22 mouse cellular contexts compared by ENCODE assay signal in genomic region chr1:158422739-158423138, GRCm38 (mm10).
DNase-seq lines count a peak whose midpoint lies in the region; ATAC-seq and TF ChIP-seq lines count a peak whose summit lies in the region.
"Had no signal": no experiment of that assay in that cellular context is flagged by ENCODE, and none has a peak within 500 bp of the region (broad histone marks: within the 10 kb centered on the region; RNA-seq: fewer than 3 reads in every experiment).

No protein-coding gene starts in this region.

- DNase-seq in frontal cortex, postnatal 36 days (ENCODE audit: low spot score in 2 of 2) = no peak
- DNase-seq in right cerebral cortex, adult 18-20 months = peak; percentile 16
- DNase-seq in right cerebral cortex, postnatal 14 days = no peak
- DNase-seq in kidney, adult 9 months = no peak
- no peak for DNase-seq in thymus, adult 2 months
- DNase-seq: adrenal gland, adult 2 months; adrenal gland, postnatal 10 days; adrenal gland, postnatal 25 days; cerebellum, adult 11-12 months; cerebellum, adult 2 months; cerebellum, adult 9-10 months; cerebellum, postnatal 10 days; cerebellum, postnatal 25 days; embryo, embryonic 11 days had no signal

- peaks cover 2% of the 10 kb centered on the region; the same call in 1 of the 2 replicates for H3K4me1 ChIP-seq in cortical plate, adult 2 months (ENCODE audit: control insufficient read depth, insufficient read depth, low read length)
- H3K4me1 ChIP-seq in thymus, adult 2 months (replicated peaks; ENCODE audit: control insufficient read depth, insufficient read depth, low read length) = no peaks in the 10 kb centered on the region
- H3K4me1 ChIP-seq: embryonic facial prominence, embryonic 13.5 days; embryonic facial prominence, embryonic 15.5 days; forebrain, embryonic 10.5 days; forebrain, embryonic 13.5 days had no signal

- peak; percentile 90 for ATAC-seq in frontal cortex, adult (ENCODE audit: low TSS enrichment)
- ATAC-seq: forebrain, embryonic 13.5 days; forebrain, embryonic 15.5 days had no signal

- H3K4me3 ChIP-seq in cortical plate, adult 2 months (ENCODE audit: insufficient read depth, low read length) = no peak overlapping the region
- H3K4me3 ChIP-seq in thymus, adult 2 months (ENCODE audit: control insufficient read depth, insufficient read depth, low read length) = no peak overlapping the region
- H3K4me3 ChIP-seq: embryonic facial prominence, embryonic 13.5 days; embryonic facial prominence, embryonic 15.5 days; erythroblast, embryonic 14.5 days; forebrain, embryonic 10.5 days; forebrain, embryonic 13.5 days; forebrain, embryonic 15.5 days had no signal

- no peak for TF ChIP-seq POLR2A in cortical plate, adult 2 months (IDR thresholded peaks at IDR 0.05; ENCODE audit: extremely low read depth, insufficient read depth, low read length)
- TF ChIP-seq POLR2A in thymus, adult 2 months (IDR thresholded peaks at IDR 0.05; ENCODE audit: control insufficient read depth, extremely low read depth, insufficient read depth, low read length, poor library complexity) = no peak

- no peaks in the 10 kb centered on the region for H3K27me3 ChIP-seq in thymus, adult 2 months (ENCODE audit: control insufficient read depth, insufficient read depth, low read length)
- H3K27me3 ChIP-seq: embryonic facial prominence, embryonic 13.5 days; embryonic facial prominence, embryonic 15.5 days; forebrain, embryonic 13.5 days; forebrain, embryonic 15.5 days had no signal

- peak overlapping the region; percentile 86 for H3K27ac ChIP-seq in cortical plate, adult 2 months (ENCODE audit: insufficient read depth, low read length)
- no peak overlapping the region for H3K27ac ChIP-seq in thymus, adult 2 months (ENCODE audit: control insufficient read depth, insufficient read depth, low read length)
- H3K27ac ChIP-seq: embryonic facial prominence, embryonic 13.5 days; embryonic facial prominence, embryonic 15.5 days; forebrain, embryonic 10.5 days; forebrain, embryonic 13.5 days; forebrain, embryonic 15.5 days had no signal

- WGBS in thymus, adult 2 months = 31% methylated on average over 1 of the region's 1 CpGs

- no peaks in the 10 kb centered on the region for H3K36me3 ChIP-seq in thymus, adult 2 months (ENCODE audit: control insufficient read depth, insufficient read depth, low read length)
- H3K36me3 ChIP-seq: embryonic facial prominence, embryonic 13.5 days; embryonic facial prominence, embryonic 15.5 days; forebrain, embryonic 10.5 days; forebrain, embryonic 15.5 days had no signal

- no peak for TF ChIP-seq CTCF in cortical plate, adult 2 months (IDR thresholded peaks at IDR 0.05; ENCODE audit: extremely low read depth, insufficient read depth, low read length)
- TF ChIP-seq CTCF in thymus, adult 2 months (IDR thresholded peaks at IDR 0.05; ENCODE audit: borderline replicate concordance, control insufficient read depth, extremely low read depth, insufficient read depth, low read length, poor library complexity) = no peak
